Mouse (Mus musculus): Measurements from ENCODE around the gene Siglec1.
"Not testable (repeated sequence)": the region's sequence is repeated elsewhere in the genome, so short reads cannot be mapped to it uniquely, and the experiment has no call there.

The Siglec1 gene

DNA sequence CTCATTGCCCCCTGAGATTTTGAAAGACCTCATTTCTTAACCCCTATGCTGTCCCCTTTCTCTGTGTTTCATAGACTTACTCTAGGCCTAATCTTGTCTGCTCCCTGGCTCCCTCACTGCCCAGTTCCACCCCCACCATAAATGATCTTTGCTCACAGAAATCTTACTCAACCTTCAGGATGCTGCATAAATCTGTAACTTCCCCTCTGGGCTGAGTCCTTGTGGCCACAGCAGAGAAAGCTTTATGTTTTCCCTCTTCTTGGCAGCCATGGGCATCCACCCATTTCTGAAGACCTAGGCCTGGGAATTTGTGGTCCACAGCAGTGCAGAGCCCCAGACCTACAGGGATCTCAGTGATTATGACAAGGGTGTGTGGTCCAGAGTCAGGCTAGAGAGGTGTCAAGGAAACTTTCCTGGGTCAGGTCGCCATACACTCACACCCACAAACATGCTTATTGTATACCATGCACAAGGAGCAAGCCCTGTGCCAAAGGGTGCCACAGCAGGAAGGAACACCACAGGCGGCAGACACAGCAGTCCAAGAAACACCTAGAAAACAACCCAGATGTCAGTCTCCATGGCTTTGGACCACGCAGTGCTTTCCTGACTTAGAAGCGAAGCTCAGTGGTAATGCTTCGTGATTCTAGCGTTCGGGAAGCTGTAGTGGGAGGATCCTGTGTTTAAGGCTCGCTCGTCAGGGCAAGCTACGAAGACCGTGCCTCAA lies at the start of gene Siglec1:
Siglec1 (minus strand) TSS at position 99 of the 724 bp plus-strand sequence.
- in situ Hi-C loops (cut with MseI, MboI), result no loop called here

DNA sequence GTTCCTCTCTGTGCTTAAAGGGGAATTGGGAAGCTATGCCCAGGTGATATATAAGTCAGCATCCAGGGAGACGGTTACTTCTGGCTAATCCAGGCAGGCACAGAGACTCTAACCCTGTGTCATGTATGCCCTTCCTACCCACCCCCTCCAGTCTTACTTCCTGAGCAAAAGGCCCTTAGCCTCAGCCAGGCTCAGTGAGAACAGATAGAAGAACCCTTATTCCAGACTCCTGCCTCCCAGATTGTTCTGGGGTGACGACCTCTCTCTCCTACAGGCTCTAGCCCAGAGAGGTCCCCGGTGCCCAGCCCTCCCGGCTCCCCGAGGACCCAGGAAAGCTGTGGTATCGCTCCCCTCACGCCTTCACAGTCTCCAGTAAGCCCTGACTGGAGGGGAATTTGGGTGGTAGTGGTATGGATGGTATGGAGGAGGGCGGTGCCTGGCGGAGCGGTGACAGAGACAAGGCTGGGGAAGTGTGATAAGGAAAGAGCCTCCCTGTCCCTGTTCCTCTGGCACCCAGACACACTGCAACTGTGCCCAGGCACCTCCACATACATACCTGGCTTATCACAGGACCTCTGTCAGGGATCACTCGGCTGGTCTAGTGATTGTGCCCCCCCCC lies 49.1 kb upstream of the Siglec1 start:
- in situ Hi-C loops (cut with MseI, MboI), result no loop called here

DNA sequence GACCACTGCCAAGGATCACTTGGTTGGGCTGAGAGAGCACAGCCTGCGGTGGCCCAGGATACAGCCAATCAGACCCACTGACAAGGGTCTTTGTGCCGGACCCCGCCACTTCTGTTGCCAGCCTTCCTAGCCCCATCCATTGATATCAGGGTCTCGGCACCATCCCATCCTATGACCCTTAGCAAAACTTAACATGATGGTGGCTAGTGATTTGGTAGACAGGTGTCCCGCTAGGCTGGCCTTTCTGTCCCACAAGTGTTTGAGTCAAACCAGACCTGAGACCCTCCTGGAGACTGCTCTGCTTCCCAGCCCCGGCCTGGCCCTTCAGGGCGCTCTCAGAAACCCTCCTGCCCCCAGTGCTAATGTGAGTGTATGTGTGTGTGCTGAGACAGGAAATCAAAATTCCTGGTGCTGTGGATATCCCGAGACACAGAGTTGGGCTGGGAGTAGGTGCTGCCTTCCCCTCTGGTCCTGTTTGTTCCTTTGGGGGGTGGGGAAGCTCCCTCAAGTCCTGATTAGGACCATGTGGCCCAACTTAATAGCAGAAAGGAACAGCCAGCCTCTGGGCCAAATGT lies 48.3 kb upstream of the Siglec1 start:
- in situ Hi-C loops (cut with MseI, MboI), result no loop called here

DNA sequence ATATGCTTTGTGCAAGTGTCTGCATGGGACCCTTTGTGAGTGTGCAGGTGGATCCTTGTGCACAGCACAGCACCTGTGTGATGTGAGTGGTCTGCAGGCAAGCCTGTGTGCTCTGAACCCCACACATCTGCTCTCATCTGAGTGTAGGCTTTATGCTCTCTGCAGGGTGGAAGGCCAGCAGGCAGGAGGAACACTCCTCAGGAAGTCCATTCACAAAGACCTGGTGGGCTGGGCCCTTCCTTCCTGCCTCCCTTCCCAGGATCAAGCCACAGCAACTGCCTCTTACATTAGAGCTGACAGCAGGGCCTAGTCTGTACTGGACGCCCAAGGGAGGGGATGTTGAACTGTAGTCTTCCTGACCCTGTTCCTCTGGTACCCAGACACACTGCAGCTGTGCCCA lies 47.8 kb upstream of the Siglec1 start:
- in situ Hi-C loops (cut with MseI, MboI), result no loop called here

DNA sequence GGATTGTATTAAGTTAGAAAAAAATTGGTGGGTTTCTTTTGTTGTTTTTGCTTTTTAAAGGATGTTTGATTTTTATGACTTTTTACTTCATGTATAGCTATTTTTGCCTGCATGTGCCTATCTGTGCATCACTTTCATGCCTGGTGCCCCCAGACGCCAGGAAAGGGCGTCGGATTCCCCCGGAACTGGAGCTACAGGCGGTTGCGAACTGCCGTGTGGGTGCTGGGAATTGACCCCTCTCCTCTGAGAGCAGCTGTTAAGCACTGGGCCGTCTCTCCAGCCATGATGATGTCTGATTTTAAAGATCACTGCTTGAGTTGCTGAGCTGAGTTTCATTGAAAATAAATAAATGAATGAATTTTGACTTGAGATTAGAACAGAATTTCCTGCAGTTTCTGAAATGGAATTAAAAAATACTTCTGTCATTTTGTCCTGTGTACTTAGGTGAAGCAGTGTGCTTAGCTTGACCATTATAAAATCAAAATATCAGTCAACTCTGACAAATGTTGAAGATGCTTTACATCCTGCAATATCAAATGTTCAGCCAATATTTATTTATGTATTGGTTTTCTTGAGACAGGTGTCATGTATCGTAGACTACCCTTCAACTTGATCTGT lies 46.5 kb upstream of the Siglec1 start, which contains the start of gene Gm11037:
Gm11037 (plus strand) TSS at position 568 of the 618 bp plus-strand sequence.
- in situ Hi-C loops (cut with MseI, MboI), result no loop called here

DNA sequence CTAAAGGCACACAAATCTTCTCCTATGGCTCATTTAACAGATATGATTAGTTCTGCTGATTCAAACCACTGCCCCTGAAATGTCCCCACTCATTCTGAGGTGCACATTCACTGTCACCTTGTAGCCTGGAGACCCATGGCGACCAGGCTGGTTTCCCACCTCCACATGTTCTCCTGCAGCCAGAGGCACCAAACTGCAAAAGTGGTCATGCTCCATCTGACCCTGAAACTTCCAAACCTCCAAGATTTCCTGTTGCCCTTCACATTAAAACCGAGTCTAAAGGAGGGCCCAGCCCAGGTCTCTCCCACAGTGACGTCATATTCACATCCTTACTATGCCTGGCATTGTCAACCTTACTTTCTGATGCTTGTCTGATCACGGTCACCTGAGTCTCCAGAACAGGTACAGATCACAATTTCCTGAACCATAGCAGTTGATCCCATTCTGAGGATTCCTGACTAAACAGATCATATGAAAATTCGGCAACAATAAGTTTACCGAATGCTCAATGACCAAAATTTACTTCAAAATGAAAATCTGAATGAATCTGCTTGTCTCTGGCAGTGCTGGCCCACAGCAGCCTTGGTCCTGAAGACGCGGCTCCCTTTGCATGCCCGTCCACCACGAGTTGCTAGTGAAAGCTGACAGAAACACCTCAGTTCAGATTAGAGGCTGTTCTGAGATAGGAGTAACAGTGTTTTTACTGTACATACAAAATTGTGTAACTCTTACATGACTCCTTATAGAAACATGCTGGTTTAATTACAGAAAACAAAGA lies 45.7 kb upstream of the Siglec1 start:
- in situ Hi-C loops (cut with MseI, MboI), result no loop called here

DNA sequence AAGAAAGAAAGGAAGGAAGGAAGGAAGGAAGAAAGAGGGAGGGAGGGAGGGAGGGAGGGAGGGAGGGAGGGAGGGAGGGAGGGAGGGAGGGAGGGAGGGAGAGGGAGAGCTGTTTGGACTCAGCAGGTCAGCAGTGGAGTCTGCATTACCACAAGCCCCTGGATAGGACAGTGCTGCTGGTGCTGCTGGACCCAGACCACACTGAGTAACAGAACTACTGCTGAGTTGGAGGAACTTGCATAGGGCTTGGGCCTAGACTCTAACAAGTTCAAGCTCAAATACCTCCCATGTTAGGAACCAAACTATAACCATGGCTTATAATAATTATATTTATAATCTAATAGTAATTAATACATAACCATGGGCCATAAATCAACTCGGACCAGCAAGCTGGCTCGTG lies 44.3 kb upstream of the Siglec1 start:
- in situ Hi-C loops (cut with MseI, MboI), result no loop called here

DNA sequence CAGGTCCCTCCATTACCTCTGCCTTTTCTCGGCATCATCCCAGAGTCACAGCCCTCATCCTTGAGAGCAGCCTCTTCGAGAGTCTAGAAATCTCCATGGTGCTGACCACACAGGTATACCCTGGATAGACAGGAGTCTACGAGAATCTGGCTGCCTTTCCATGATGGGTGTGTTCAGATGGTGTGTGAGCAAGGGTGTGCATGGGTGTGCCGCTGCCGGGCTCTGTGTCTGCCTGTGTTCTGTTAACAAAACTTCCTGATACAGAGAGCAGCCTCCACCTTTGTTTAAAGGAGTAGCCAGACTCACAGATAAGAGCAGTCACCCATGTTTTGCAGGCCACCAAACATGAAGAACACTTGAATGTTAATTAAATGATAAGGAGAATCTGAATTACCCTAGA lies 43.3 kb upstream of the Siglec1 start:
- in situ Hi-C loops (cut with MseI, MboI), result no loop called here

DNA sequence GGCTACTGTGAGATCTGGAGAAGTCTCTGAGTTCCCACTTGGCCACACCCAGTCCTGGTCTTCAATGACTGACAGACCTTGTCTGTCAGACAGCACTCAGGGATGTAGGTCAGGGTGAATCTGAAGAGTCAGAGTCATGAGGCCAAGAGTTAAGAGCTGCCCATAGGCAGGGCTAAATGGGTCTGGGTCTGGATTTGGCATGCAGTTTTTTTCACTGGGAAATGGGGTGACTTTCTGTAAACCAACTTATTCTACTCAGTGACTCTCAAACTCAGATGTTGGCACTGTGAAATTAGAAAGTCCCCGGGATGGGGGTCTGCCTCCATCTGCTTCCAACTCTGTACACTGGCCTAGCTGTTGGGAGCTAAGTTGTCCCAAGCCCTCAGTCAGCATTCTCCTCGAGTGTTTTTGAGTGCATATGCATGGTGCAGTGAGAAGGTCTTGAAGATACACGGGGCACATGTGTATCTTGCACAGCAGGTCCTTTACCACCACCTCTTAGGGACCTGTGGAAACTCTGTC lies 42.1 kb upstream of the Siglec1 start:
- in situ Hi-C loops (cut with MseI, MboI), result no loop called here

DNA sequence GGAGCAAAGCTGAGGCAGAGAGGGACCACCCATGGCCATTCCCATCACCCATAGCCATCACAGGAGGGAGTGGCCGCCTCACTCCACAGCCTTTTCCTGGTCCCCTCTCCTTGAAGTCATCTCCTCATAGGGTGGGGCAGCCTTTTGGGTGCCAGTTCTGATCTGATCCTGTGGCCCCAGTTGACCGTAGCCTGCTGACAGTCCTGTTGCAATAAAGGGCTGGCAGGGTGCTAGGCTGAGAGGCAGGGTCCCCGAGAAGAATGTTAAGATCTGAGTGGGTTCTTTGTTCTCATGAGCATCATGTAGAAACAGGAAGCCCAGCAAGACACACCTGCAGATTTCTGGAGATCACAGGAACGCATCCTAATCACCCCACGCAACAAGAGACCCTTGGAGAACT lies 41.6 kb upstream of the Siglec1 start:
- in situ Hi-C loops (cut with MseI, MboI), result no loop called here

DNA sequence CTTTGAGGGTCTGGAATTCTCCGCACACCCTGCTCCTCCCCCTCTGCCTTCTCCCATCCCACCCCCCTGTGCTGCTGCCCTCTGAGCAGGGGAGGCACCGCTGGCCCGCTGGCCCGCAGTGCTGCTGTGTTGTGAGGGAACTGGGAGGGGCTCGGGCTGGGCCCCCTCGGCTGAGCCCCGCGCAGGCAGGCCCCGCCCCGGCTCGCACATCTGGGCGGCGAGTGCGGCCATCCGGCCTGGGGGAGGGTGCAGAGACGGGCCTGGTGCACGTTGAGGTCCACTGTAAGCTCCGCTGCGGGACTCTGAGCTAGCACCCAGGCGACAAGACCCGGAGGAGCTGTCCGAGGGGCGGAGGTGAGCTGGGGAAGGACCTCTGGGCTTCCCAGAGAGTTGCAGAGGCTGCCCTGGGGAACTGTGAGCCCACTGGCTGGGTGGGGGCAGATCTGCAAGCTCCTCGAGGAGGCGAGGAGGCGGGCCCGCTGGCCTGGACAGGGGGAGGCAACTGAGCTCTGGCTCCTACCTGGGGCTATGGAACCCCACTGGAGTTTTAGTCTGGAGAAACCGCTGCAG lies 40.7 kb upstream of the Siglec1 start, which contains the start of gene Hspa12b:
Hspa12b (plus strand) TSS at position 120 of the 570 bp plus-strand sequence.
- in situ Hi-C loops (cut with MseI, MboI), result no loop called here

DNA sequence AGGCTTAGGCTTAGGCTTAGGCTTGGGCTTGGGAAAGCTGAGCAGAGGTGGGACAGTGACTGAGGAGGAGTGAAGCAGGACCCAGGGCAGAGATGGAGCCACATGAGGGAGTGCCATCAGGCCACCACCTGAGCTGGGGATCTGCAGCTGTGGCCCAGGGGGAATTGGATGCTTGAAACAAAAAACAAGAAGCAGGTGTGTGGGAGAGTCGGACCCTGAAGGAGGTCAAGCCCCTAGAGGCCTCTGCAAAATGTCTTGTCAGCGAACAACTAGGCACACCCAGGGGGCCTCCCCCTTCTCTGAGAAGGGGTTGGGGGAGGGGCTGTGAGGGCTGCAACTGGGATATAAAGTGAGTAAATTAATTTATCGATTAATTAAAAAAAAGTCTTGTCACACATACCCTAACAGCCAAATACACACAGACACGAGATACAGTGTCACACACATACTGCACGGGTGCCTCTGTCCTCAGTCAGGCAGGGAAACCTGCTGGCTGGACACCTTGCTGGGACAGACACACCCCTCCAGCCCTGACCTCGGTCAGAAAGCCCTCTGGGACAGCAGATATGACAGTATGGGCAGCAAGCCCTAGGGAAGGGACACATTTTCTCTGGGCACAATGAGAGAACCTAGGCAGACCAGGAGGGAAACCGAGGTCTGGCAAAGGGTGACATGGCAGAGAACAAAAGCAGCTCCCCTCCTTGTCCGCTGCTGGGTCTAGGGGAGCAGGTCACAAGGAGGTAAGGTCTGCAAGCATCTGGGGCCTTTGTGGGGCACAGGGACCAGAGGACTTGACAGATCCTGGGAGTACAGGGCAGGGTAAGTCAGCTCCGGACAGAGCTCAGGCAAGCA lies 39.6 kb upstream of the Siglec1 start:
- in situ Hi-C loops (cut with MseI, MboI), result no loop called here

DNA sequence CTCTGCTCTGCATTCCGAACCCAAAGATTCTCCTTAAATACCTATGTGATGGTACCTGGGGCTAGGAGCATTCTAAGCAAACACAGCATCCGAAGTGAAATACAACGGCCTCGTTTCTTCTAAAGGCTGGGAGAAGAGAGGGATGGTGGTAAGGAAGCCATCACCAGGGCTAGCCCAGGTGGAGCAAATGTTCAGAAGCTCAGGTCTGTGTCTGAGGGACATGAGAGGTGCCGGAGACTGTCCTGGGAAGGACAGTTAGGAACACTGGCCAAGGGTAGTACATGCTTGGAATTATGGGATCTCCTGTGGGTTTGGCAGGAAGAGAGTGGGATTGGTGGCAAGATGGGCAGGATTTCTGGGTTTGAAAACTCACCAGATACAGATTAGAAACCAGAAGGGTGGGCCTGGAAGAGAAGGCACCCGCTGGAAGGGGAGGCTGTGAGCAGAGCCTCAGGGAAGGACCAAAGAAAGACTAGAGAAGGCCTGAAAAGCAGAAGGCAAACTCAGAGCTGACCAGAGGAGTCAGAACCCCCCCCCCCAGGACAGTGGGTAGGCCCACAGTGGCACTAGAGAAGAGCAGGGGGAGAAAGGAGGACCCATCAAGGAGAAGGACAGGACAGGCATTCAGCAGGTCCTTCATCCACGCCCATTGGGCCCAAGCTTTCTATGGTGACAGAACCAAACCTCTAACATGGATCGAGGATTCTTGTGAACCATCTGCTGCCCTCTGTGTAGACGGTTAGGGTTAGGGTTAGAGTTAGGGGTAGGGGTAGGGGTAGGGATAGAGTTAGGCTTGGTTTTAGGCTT lies 38.8 kb upstream of the Siglec1 start:
- in situ Hi-C loops (cut with MseI, MboI), result no loop called here

DNA sequence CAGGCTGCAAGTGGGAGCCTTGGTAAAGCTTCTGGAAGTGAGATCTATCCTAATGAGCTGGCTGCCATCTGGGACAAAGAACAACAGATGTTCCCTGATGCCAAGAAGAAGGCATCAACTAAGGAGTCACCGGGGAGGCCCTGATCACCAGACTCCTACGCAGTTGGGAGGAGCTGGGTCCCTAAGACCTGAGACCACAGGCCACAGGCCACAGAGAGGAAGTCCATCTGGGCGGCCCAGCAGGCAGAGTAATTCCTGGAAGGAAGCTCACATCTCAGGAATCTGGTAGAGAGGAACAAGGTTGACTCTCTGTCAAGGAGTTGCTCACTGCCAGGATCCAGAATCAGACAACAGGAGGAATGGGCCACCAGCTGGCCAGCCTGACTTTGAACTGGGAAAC lies 37.6 kb upstream of the Siglec1 start:
- in situ Hi-C loops (cut with MseI, MboI), result no loop called here

DNA sequence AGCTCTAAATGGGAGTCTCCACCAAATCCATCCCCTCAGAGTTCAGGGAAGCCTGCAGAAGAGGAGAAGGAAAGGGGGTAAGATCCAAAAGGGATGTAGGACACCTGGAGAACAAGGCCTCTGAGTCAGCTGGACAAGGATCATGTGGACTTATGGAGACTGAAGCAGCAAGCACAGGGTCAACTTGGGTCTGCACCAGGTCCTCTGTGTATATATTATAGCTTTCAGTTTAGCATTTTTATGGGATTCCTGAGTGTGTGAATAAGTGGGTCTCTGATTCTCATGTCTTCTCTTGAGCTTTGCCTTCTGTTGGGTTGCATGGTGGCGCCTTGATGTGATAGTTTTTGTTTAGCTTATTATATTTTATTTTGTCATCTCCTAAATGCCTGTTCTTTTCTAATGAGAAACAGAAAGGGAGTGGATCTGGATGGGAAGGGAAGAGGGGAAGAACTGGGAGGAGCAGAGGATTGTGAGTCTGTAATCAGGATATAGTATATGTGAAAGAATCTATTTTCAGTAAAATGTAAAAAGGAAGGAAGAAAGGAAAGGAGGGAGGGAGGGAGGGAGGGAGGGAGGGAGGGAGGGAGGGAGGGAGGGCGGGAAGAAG lies 32.5 kb upstream of the Siglec1 start:
- in situ Hi-C loops (cut with MseI, MboI), result no loop called here

DNA sequence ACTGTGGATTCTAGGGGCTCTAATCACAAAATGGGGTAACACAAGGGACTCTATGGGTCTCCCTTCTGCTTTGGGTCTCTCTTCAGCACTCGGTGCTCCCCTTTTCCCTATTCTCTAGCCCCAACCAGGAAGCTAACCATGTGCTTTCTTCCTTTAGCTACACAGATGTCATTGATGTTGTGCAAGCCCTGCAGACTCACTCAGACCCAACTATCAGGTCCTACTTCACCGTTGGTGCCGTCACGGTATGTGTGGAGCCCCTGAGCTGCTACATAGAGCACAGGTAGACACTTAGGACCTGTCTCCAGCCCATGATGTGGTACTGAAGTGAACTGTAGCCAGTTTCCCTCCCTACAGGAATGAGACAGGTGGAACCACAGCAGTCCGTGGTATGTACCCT lies 19.4 kb upstream of the Siglec1 start:
- in situ Hi-C loops (cut with MseI, MboI), result no loop called here

DNA sequence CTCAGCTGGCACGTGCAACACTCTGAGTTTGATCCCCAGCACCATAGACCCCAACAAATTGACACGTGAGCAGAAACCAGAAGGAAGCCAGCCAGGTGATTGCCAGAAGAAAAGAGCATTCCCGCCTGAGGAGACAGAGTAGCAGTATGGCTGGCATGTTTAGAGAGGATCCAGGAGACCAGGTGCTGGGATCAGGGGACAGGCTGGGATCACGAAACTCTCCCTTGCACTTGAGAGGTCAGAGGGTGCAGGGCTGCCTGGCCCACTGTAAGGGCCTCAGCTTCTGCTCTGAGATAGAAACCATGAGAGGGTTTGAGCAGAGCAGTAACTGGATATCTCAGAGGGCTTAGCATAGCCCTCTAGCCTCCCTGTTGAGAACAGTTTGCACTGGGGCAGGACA lies 18.5 kb upstream of the Siglec1 start:
- in situ Hi-C loops (cut with MseI, MboI), result not testable (repeated sequence)

DNA sequence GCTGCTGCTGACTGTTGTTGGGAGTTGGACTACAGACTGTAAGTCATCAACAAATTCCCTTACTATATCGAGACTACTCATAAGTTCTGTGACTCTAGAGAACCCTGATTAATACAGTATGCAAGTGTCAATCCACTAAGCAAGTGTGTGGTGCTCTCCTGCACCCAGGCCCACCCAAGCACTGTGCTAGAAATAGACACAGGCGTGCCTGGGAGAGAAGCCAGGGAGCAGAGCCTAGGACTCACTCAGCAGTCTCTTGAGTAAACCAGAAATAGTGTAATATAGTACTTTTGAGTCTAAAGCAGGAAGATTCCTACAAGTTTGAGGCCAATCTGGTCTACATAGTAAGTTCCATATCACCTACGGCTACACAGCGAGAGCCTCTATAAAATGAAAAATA lies 17.5 kb upstream of the Siglec1 start:
- in situ Hi-C loops (cut with MseI, MboI), result no loop called here

DNA sequence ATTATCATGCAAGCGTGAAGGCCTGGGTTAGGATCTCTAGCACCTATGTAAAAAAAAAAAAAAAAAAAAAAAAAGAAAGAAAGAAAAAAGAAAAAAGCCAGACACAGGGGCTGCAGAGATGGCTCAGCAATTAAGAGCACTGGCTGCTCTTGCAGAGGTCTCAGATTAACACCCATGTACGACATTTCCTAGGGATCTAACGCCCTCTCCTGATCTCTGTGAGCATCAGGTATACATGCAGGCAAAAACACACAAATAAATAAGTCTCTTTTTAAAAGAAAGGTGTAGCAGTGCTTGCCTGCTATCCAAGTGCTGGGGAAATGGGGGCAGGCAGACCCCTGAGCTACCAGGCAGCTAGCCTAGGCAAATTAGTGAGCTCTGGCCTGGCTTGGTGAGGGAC lies 15.0 kb upstream of the Siglec1 start:
- in situ Hi-C loops (cut with MseI, MboI), result no loop called here

Measured in mouse trophoblast stem cell (cell line).